Mouse (Mus musculus) embryonic facial prominence, embryonic 13.5 days (tissue): Measurements from ENCODE around the gene Fbxw10. TPM values are rescaled to one million over a fixed set of nuclear protein-coding genes. Genes with fewer than 3 reads are reported as not detected.

ENCODE experiments used
- ATAC-seq: fragments of 200-750 bp; cut with Nextera tagmentation; 2 replicates; pipeline ENCODE4 v1.8.0; 2017; ENCODE audit warnings: low read depth; ENCODE audit not compliant: insufficient number of reproducible peaks, insufficient read depth, low FRiP score, low TSS enrichment
- H3K27ac ChIP-seq: fragments of 300-500 bp; sonication (generic); 2 replicates; pipeline ENCODE4 v1.5.1; 2015; ENCODE audit warnings: moderate library complexity, mild to moderate bottlenecking, inconsistent platforms
- H3K27me3 ChIP-seq: fragments of 300-500 bp; sonication (generic); 2 replicates; pipeline ENCODE4 v1.6.1; 2015; ENCODE audit warnings: mild to moderate bottlenecking, inconsistent platforms
- H3K36me3 ChIP-seq: fragments of 300-500 bp; sonication (generic); 2 replicates; pipeline ENCODE4 v1.6.1; 2015; ENCODE audit warnings: mild to moderate bottlenecking, inconsistent platforms
- H3K4me1 ChIP-seq: fragments of 300-500 bp; sonication (generic); 2 replicates; pipeline ENCODE4 v1.6.1; 2015; ENCODE audit warnings: inconsistent platforms
- H3K4me2 ChIP-seq: fragments of 300-500 bp; sonication (generic); 2 replicates; pipeline ENCODE4 v1.6.1; 2015; ENCODE audit warnings: moderate library complexity, mild to moderate bottlenecking, inconsistent platforms
- H3K4me3 ChIP-seq: fragments of 300-500 bp; sonication (generic); 2 replicates; pipeline ENCODE4 v1.5.1; 2015; ENCODE audit warnings: mild to moderate bottlenecking, inconsistent platforms
- H3K9ac ChIP-seq: fragments of 300-500 bp; sonication (generic); 2 replicates; pipeline ENCODE4 v1.6.1; 2015; ENCODE audit warnings: mild to moderate bottlenecking, inconsistent platforms
- H3K9me3 ChIP-seq: fragments of 300-500 bp; sonication (generic); 2 replicates; pipeline ENCODE4 v1.6.1; 2016; ENCODE audit warnings: inconsistent platforms
- WGBS: fragments of 180-500 bp; shearing (Covaris S2); methylation state at CpG from one replicate; pipeline ENCODE4 v1.1.7; 2015; ENCODE audit warnings: mixed read lengths; 5-methylcytosine and 5-hydroxymethylcytosine counted together
- polyA plus RNA-seq: library from polyadenylated mRNA; unstranded; fragments of >200 nt; fragmentation: Nextera tagmentation; extraction: Ambion mirVana; gene quantifications from 2 replicates; pipeline ENCODE4 v1.2.1, GENCODE M21; 2015

Gene Fbxw10
- polyA plus RNA-seq, 1 experiment from 2014 or later = 0.89 TPM

DNA sequence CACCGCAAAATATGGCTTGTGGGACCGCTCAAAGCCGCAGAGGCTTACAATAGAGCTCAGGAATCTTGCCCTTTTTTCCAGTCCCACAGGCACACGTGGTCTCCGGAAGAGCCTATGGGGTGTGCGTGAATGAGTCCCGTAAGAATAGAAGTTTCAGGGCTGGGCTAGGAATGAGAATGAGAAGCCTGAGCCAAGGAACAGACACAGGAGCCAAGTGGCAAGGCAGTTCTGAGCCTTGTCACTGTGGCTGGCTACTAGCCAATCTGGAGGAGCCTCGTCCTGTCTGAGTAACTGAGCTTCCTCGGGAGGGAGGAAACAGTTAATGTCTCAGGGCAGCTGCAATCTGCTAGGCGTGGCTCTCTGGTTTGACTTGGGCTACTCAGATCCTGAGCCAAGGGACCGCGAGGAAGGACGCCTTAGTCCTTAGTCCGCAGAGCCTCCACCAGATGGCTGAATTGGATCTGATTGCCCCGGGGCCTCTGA lies 26.8 kb upstream of the Fbxw10 start, which contains the start of gene Trim16:
Gene Trim16, plus strand, starts transcription at position 173 of the 483 bp plus-strand sequence.
- H3K9ac ChIP-seq = peak within 1 kb of the TSS; percentile 76
- no peaks in the 10 kb centered on the region for H3K27me3 ChIP-seq
- peaks cover 13% of the 10 kb centered on the region; the same call in 1 of the 2 replicates for H3K36me3 ChIP-seq
- H3K4me2 ChIP-seq = peak within 1 kb of the TSS; percentile 87
- H3K4me1 ChIP-seq = peaks cover 47% of the 10 kb centered on the region
- H3K9me3 ChIP-seq = no peaks in the 10 kb centered on the region
- ATAC-seq = peak; percentile 73
- peak within 1 kb of the TSS; percentile 88 for H3K27ac ChIP-seq
- H3K4me3 ChIP-seq = peak within 1 kb of the TSS; percentile 60
- WGBS = 2% methylated on average over 15 of the region's 15 CpGs

DNA sequence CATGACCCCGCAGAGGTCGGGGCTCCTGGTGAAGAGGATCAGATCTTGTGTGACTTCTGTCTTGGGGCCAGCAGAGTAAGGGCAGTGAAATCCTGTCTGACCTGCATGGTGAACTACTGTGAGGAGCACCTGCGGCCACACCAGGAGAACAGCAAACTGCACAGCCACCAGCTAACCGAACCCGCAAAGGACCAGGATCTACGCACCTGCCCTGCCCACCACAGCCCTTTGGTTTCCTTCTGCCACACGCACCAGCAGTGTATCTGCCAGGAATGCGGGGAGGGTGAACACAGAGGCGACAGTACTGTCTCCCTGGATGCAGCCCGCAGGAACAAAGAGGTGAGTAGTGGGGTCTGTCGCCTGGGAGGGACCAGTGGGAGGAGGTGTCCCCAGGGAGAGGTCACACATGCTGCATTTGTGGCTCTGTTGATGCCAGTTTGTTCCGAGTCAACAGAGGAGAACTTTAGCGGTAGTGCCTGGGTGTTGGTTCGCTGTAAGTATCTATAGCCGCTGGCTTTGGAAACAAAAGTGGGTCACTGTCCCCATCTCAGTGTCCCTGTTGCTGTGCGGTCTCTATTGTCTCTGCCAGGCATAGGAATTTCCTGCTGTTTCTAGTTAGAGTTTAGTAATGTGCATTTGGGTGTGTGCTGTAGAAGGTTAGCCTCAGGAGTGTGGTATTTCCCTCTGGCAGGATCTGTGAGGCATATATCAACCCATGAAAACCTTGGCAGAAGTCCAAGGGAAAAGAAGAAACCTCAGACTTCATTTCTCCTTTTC lies 26.0 kb upstream of the Fbxw10 start:
- no peaks in the 10 kb centered on the region for H3K27me3 ChIP-seq
- no peaks in the 10 kb centered on the region for H3K9me3 ChIP-seq
- peaks cover 16% of the 10 kb centered on the region; the same call in 1 of the 2 replicates for H3K36me3 ChIP-seq
- peaks cover 45% of the 10 kb centered on the region for H3K4me1 ChIP-seq
- peak; percentile 35; the same call in 1 of the 2 replicates for ATAC-seq
- 11% methylated on average over 16 of the region's 16 CpGs for WGBS
- H3K9ac ChIP-seq = peak overlapping the region; percentile 76
- peak overlapping the region; percentile 60 for H3K4me3 ChIP-seq
- peak overlapping the region; percentile 87 for H3K4me2 ChIP-seq
- peak overlapping the region; percentile 88 for H3K27ac ChIP-seq

DNA sequence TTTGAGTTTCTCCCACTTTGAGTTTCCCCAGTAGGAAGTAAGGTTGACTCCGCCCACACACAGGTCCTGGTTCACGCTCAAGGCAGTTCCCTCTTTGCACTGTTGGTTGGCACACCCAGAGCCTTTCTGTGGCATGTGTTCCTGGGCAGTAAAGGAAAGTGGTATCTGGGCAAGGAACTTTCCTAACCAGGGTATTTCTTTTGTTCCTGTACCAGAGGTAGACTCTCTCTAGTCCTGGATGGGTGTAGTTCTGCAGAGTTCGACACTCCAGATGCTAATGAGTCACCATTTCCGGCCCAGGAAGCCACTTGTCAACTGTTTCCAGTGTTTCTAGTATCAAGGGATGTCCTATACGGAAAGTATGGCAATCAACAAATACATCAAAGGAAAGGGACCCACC lies 25.0 kb upstream of the Fbxw10 start:
- H3K4me3 ChIP-seq = peak overlapping the region; percentile 60
- H3K27ac ChIP-seq = peak overlapping the region; percentile 13; the same call in 1 of the 2 replicates
- ATAC-seq = no peak
- WGBS = 55% methylated on average over 5 of the region's 5 CpGs
- H3K27me3 ChIP-seq = no peaks in the 10 kb centered on the region
- 0 out of 2 replicates have a peak overlapping the region, but pooled peaks have one; percentile 40 for H3K9ac ChIP-seq
- H3K4me1 ChIP-seq = peaks cover 38% of the 10 kb centered on the region
- no peaks in the 10 kb centered on the region for H3K9me3 ChIP-seq
- peak overlapping the region; percentile 87 for H3K4me2 ChIP-seq
- peaks cover 20% of the 10 kb centered on the region; the same call in 1 of the 2 replicates for H3K36me3 ChIP-seq

DNA sequence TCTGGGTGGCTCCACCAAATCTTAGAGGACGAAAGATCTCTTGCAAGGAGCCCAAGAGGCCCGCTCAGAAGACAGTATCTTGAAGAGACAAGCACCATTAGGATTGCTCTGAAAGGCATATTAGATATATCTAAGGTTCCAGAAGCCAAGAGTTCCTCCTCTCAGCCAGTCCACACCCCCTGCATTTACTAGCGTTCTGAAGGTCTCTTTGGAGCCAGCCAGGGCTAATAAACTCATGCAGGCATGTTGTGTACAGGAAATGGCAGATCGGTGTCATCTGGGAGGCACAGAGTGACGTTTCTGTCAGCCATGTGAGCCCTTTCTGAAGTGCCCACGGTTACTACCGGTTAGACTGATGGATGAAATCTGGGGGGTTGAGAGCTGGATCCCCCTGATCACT lies 22.7 kb upstream of the Fbxw10 start:
- no peak overlapping the region for H3K4me3 ChIP-seq
- no peak overlapping the region for H3K9ac ChIP-seq
- 0 out of 2 replicates have a peak overlapping the region, but pooled peaks have one; percentile 17 for H3K4me2 ChIP-seq
- H3K4me1 ChIP-seq = peaks cover 34% of the 10 kb centered on the region
- no peak overlapping the region for H3K27ac ChIP-seq
- WGBS = 60% methylated on average over 7 of the region's 7 CpGs
- no peaks in the 10 kb centered on the region for H3K9me3 ChIP-seq
- peaks cover 26% of the 10 kb centered on the region; the same call in 1 of the 2 replicates for H3K36me3 ChIP-seq
- no peaks in the 10 kb centered on the region for H3K27me3 ChIP-seq
- ATAC-seq = no peak

DNA sequence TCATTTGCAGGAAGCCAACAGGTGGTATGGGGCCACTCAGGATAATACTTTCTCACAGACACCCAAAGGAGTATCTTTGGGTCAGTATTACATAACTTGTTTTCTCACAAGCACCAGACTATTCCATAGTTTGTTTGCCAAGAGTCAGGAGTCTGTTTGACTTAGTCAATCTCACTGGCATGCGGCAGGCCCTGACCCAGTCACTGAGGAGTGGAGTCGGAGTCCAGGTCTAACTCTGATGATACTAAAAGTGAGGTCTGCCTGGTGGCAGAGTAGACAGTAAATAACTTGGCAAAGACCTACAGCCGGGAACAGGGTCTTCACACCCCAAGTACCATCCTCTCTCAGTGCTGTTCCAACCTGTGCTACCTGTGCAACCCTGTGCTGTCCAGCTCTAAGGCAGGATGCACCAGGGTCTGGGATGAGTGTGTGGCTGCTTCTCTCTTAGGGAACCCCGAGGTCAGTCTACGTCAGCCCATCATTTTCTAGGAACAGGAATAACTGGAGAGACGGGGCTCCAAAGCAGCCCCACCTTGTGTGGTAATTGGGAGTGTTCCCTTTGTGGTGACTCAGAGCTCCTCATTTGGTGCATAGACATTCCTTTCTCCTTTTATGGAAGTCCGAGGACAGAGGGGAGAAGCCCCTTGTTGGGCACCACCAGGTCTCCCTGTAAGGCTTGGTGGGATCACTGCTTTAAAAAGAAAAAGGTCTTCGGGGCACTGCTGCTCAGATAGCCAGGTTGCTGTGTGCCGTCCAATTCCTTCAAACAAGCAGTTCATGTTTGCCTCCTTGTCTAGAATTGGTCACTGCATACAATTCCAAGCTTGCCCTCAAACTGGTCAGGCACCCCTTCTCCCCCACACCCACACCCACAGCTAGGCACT lies 21.4 kb upstream of the Fbxw10 start:
- WGBS = 72% methylated on average over 9 of the region's 9 CpGs
- Histone ChIP-seq H3K27me3 (no peaks in the 10 kb centered on the region), H3K4me3 (no peak overlapping the region), H3K27ac (no peak overlapping the region), H3K4me1 (peaks cover 22% of the 10 kb centered on the region), H3K9ac (no peak overlapping the region), H3K36me3 (peaks cover 36% of the 10 kb centered on the region), H3K4me2 (no peak overlapping the region), H3K9me3 (no peaks in the 10 kb centered on the region)
- ATAC-seq = no peak

DNA sequence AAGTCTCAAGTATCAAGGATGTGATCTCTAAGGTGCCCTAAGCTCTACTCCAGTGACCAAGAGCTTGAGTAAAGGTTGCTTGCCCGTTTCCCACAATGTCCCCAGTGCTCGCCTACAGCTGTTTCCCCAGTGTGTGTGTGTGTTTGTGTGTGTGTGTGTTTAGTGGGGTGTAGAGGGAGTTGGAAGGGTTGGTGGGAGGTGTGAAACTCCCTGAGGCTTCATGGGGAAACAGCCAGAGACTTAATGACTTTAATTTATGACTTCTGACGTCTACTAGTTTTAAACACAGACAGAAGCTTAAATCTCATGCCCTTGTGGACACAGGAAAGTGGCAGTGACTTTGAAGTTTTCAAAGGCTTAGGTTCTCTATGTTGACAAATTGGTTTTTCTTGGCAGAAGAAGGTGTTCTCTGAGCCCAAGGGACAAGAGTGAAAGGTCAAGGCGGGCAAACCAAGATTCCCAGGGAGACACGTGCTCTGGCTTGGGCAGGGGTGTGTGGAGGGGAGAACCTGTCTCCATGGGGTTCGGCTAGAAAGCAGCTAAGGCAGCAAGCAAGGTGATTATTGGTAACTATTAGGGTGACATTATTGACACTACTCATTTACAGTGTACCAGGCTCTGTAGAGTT lies 20.6 kb upstream of the Fbxw10 start:
- Histone ChIP-seq H3K4me3 (no peak overlapping the region), H3K4me2 (no peak overlapping the region), H3K9ac (no peak overlapping the region), H3K27me3 (no peaks in the 10 kb centered on the region), H3K36me3 (peaks cover 43% of the 10 kb centered on the region), H3K9me3 (no peaks in the 10 kb centered on the region), H3K4me1 (peaks cover 15% of the 10 kb centered on the region), H3K27ac (no peak overlapping the region)
- no peak for ATAC-seq
- WGBS = 77% methylated on average over 6 of the region's 6 CpGs

DNA sequence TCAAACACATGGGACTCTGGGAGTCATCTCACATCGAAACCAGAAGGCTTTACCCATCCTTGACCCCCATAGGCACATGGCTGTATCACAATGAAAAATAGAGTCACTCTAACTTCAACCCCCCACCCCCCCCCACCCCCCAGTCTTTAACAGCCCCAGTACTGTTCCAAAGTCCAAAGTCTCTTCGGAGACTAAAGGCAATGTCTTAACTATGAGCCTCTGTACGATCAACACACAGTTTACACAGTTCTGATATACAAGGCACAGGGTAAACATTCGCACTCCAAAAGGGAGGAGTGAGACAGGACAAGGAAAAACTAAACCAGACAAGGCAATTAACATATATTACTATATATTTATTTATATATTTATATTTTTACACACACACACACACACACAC lies 19.7 kb upstream of the Fbxw10 start:
- ATAC-seq = no peak
- peaks cover 15% of the 10 kb centered on the region for H3K4me1 ChIP-seq
- peaks cover 53% of the 10 kb centered on the region for H3K36me3 ChIP-seq
- H3K9me3 ChIP-seq = no peaks in the 10 kb centered on the region
- no peak overlapping the region for H3K27ac ChIP-seq
- WGBS = 95% methylated on average over 4 of the region's 4 CpGs
- H3K4me2 ChIP-seq = no peak overlapping the region
- H3K27me3 ChIP-seq = no peaks in the 10 kb centered on the region
- H3K4me3 ChIP-seq = no peak overlapping the region
- H3K9ac ChIP-seq = no peak overlapping the region

DNA sequence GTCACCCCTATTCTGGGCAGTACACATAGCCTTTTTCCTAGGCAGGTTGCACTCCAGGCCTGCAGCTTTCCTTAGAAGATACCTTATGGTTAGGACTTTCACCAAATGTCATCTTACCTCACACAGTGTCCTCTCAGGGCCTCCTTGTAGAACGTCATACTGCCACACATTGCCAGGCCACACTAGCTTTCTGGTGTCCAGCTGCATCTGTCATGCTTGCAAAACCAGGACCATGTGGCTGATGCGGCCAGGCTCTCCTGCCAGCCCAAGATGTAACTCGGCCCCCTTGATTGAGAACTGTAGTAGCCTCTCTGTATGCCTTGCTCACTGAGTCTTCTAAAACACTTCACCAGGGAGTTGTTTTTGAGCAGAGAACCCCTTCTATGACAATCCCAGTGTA lies 19.0 kb upstream of the Fbxw10 start:
- H3K9ac ChIP-seq = no peak overlapping the region
- H3K27me3 ChIP-seq = no peaks in the 10 kb centered on the region
- no peaks in the 10 kb centered on the region for H3K9me3 ChIP-seq
- no peak overlapping the region for H3K4me3 ChIP-seq
- WGBS = 69% methylated on average over 3 of the region's 3 CpGs
- H3K36me3 ChIP-seq = peaks cover 55% of the 10 kb centered on the region
- H3K4me2 ChIP-seq = no peak overlapping the region
- H3K27ac ChIP-seq = no peak overlapping the region
- ATAC-seq = no peak
- H3K4me1 ChIP-seq = peaks cover 12% of the 10 kb centered on the region

DNA sequence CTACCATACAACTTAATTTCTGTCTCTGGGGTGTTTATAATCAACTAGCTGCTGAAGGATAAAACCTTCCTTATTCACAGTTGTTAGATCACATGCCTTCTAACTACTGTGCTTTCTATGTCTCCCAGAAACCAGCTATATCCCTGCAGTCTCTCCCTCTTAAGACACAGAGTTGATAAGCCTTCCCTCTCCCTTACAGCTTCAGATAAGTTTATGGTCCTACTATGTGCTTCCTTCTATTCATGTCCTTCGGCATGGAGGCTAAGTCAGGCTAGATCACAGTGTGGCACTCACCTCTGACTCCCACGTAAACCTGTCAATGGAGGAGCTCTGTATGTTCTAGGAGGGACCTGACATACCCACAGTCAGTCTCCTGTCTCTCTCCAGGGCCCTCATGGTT lies 16.5 kb upstream of the Fbxw10 start:
- Histone ChIP-seq H3K36me3 (peaks cover 49% of the 10 kb centered on the region), H3K27me3 (no peaks in the 10 kb centered on the region), H3K4me2 (no peak overlapping the region), H3K9ac (no peak overlapping the region), H3K4me1 (no peaks in the 10 kb centered on the region), H3K4me3 (no peak overlapping the region), H3K27ac (no peak overlapping the region), H3K9me3 (no peaks in the 10 kb centered on the region)
- 84% methylated on average over 2 of the region's 2 CpGs for WGBS
- no peak for ATAC-seq

DNA sequence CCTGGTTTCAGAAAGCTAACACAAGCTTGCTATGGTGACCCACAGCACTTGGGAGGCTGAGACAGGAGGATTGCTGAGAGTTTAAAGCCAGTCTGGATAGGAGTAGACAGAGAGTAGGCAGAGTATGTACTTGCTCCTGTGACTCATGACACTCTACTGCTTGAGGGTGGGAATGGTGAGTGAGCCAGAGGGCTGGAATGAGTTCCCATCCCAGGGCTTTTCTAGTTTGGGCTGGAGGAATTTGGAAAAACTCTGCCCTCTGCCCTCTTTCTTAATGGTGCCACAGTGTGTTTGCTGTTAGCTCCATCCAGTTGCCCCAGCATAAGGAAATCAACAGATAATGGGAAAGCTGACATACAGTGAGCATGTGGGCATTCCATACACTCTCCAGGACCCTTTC lies 15.0 kb upstream of the Fbxw10 start:
- no peak overlapping the region for H3K9ac ChIP-seq
- no peak overlapping the region for H3K27ac ChIP-seq
- no peaks in the 10 kb centered on the region for H3K4me1 ChIP-seq
- H3K4me2 ChIP-seq = no peak overlapping the region
- no peak for ATAC-seq
- H3K4me3 ChIP-seq = no peak overlapping the region
- H3K36me3 ChIP-seq = peaks cover 57% of the 10 kb centered on the region
- H3K27me3 ChIP-seq = no peaks in the 10 kb centered on the region
- H3K9me3 ChIP-seq = no peaks in the 10 kb centered on the region

DNA sequence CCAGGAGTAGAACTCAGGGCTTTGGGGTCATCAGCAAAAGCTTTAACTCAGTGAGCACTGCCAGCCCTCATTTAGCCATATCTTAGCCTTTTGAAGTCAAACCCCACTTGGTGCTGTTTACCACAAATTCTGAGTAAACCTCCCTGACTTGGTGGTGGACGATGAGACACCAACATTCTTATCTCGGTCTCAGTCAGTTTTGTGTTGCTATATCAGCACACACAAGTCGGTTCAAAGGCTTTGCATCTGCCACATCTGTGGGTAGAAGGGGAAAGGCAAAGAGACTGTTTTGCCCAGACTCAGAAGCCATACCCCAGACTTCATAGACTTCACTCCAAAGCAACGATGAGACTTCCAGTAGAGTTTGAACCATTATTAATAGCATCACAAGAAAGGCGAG lies 2.3 kb upstream of the Fbxw10 start:
- 85% methylated on average over 5 of the region's 5 CpGs for WGBS
- H3K9ac ChIP-seq = no peak overlapping the region
- H3K27me3 ChIP-seq = no peaks in the 10 kb centered on the region
- H3K9me3 ChIP-seq = no peaks in the 10 kb centered on the region
- no peak overlapping the region for H3K4me3 ChIP-seq
- H3K36me3 ChIP-seq = peaks cover 31% of the 10 kb centered on the region
- H3K27ac ChIP-seq = no peak overlapping the region
- H3K4me1 ChIP-seq = peaks cover 14% of the 10 kb centered on the region
- H3K4me2 ChIP-seq = no peak overlapping the region
- ATAC-seq = no peak
